Mouse (Mus musculus): Measurements from ENCODE around the gene Kpnb1. TPM values are rescaled to one million over a fixed set of nuclear protein-coding genes. Genes with fewer than 3 reads are reported as not detected.

The Kpnb1 gene
- total RNA-seq, 2 experiments from 2014 or later = 86.9 to 196 TPM

DNA sequence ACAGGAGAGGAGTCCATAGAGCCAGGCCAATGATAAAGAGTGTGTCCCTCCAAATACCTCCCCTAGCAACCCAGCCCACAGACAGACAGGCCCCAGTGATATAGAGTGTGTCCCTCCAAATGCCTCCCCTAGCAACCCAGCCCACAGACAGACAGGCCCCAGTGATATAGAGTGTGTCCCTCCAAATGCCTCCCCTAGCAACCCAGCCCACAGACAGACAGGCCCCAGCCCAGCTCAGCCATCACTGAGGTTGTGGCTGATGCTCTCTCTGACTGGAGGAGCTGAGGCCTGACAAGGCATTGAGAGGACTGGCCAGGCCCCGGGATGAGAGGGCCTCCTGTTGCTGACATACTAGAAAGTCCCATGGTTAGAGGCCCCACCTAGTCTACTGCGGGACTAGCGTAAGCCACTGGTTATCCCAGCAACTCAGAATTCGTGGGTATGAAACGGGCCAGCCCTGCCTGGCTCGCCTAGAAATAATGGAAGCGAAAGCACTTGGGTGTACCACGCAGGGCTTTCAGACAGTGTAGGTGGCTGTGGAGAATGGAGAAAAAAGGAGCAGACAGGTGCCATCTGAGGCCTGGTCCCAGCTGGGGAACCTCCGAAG lies 75.1 kb downstream of the Kpnb1 start:
- no peak for ATAC-seq (ENCODE audit: poor library complexity, severe bottlenecking)

Other genes with a start within 250 kb of the Kpnb1 start
- 16.8 and 19.9 TPM in 2 replicates for gene Pnpo, start 243.9 kb downstream of the Kpnb1 start, total RNA-seq (2015)
- 29.1 and 32.8 TPM in 2 replicates for gene Pnpo, start 243.9 kb downstream of the Kpnb1 start, total RNA-seq (2017)
- 45.7 and 46.6 TPM in 2 replicates for gene Sp2, start 204.9 kb downstream of the Kpnb1 start, total RNA-seq (2015)
- gene Sp2, start 204.9 kb downstream of the Kpnb1 start, total RNA-seq (2017) = 5.3 and 8.3 TPM in 2 replicates
- gene Sp6, start 174.5 kb downstream of the Kpnb1 start, total RNA-seq (2015) = 0.13 TPM in 1 of 2 replicates, not detected in the other
- not detected in 2 replicates for gene Sp6, start 174.5 kb downstream of the Kpnb1 start, total RNA-seq (2017)
- gene Scrn2, start 157.9 kb downstream of the Kpnb1 start, total RNA-seq (2015) = 0.48 and 1.4 TPM in 2 replicates
- gene Scrn2, start 157.9 kb downstream of the Kpnb1 start, total RNA-seq (2017) = 5.1 and 5.4 TPM in 2 replicates
- 0.55 and 0.80 TPM in 2 replicates for gene Lrrc46, start 146.5 kb downstream of the Kpnb1 start, total RNA-seq (2015)
- gene Lrrc46, start 146.5 kb downstream of the Kpnb1 start, total RNA-seq (2017) = not detected in 2 replicates
- 28.4 and 28.6 TPM in 2 replicates for gene Mrpl10, start 146.3 kb downstream of the Kpnb1 start, total RNA-seq (2015)
- 18.6 and 19.7 TPM in 2 replicates for gene Mrpl10, start 146.3 kb downstream of the Kpnb1 start, total RNA-seq (2017)
- gene Osbpl7, start 137.3 kb downstream of the Kpnb1 start, total RNA-seq (2015) = 5.3 and 6.5 TPM in 2 replicates
- 7.1 and 7.5 TPM in 2 replicates for gene Osbpl7, start 137.3 kb downstream of the Kpnb1 start, total RNA-seq (2017)
- 0.58 and 1.0 TPM in 2 replicates for gene Tbx21, start 72.5 kb downstream of the Kpnb1 start, total RNA-seq (2015)
- 1.1 and 1.3 TPM in 2 replicates for gene Tbx21, start 72.5 kb downstream of the Kpnb1 start, total RNA-seq (2017)
- 16.0 and 17.6 TPM in 2 replicates for gene Tbkbp1, start 36.4 kb downstream of the Kpnb1 start, total RNA-seq (2015)
- gene Tbkbp1, start 36.4 kb downstream of the Kpnb1 start, total RNA-seq (2017) = 13.6 and 17.2 TPM in 2 replicates
- 39.3 and 45.0 TPM in 2 replicates for gene Npepps, start 92.8 kb upstream of the Kpnb1 start, total RNA-seq (2015)
- gene Npepps, start 92.8 kb upstream of the Kpnb1 start, total RNA-seq (2017) = 32.3 and 41.5 TPM in 2 replicates
- gene Mrpl45, start 127.8 kb upstream of the Kpnb1 start, total RNA-seq (2015) = 17.2 and 19.8 TPM in 2 replicates
- 8.2 and 15.2 TPM in 2 replicates for gene Mrpl45, start 127.8 kb upstream of the Kpnb1 start, total RNA-seq (2017)
- not detected in 2 replicates for gene Gpr179, start 164.2 kb upstream of the Kpnb1 start, total RNA-seq (2015)
- under 0.01 TPM in 1 of 2 replicates, not detected in the other for gene Gpr179, start 164.2 kb upstream of the Kpnb1 start, total RNA-seq (2017)
- 4.0 and 4.4 TPM in 2 replicates for gene Socs7, start 174.7 kb upstream of the Kpnb1 start, total RNA-seq (2015)
- gene Socs7, start 174.7 kb upstream of the Kpnb1 start, total RNA-seq (2017) = 7.6 and 8.5 TPM in 2 replicates
- gene Arhgap23, start 227.7 kb upstream of the Kpnb1 start, total RNA-seq (2015) = 7.7 and 9.8 TPM in 2 replicates
- 5.8 and 9.4 TPM in 2 replicates for gene Arhgap23, start 227.7 kb upstream of the Kpnb1 start, total RNA-seq (2017)